Mouse (Mus musculus) embryonic fibroblast, embryonic 13.5 days (primary cell): Measurements from ENCODE around the gene Atf2.

Experiments
- CTCF ChIP-seq: IDR thresholded peaks from 2 replicates; pipeline ENCODE4 v1.5.1; 2011; ENCODE audit warnings: mild to moderate bottlenecking, control low read depth, low read length, moderate library complexity, borderline replicate concordance; ENCODE audit not compliant: insufficient read depth
- POLR2A ChIP-seq: IDR thresholded peaks from 2 replicates; pipeline ENCODE4 v1.6.1; 2011; ENCODE audit warnings: low read depth, mild to moderate bottlenecking, control low read depth, low read length, moderate library complexity

DNA sequence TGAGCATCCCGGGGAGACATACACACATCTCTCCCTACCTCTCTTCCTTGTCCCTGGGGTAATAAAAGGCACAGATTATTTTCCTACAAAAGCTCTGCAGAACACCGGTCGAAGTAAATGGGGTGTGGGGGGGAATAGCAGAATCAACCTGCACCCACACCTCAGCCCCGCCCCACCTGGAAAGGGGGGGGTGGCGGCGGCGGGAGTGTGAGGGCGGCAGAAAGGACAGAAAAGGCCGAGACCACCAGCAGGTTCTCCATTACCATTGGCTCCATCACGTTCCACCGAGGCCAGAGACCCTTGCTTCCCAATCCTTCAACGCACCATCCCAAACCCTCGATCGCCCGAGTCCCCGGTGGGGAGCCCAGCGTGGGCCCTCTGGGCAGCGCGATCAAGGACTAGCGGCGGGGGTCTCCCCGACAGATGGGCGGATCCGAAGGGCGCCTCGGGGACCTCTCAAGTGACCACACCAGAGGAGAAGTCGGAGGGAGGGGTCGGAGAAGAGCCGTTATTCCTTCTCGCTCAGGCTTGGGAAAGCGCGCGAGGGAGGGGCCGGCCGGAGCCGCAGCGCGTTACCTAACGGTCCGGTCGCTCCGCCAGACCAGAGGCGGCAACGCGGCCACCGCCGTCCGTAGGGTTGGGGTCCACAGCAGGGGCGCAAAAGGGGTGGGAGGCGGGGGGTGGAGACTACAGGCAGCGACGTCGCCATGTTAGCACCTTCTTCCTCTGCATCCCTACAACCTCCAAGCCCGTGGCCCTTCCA, 557 bp downstream of the Atf2 start:
- no peak for TF ChIP-seq CTCF
- TF ChIP-seq POLR2A = no peak
